21 mouse cellular contexts compared by ENCODE assay signal in the genomic region with DNA sequence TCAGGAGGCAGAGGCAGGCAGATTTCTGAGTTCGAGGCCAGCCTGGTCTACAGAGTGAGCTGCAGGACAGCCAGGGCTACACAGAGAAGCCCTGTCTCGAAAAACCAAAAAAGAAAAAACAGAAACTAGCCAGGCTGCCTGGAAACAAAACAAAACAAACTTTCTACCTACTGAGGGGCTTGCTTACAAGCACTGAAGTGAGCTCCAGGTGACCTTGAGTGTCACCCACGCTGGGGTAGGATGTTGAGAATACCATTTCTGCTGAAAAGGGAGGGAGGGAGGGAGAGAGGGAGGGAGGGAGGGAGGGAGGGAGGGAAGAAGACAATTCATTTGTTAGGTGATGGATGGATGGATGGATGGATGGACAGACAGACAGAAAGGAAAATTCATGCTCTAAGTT. TPM values are rescaled to one million over a fixed set of nuclear protein-coding genes. Genes with fewer than 3 reads are reported as not detected.
DNase-seq lines count a peak whose midpoint lies in the region; ATAC-seq lines count a peak whose summit lies in the region.
"Had no signal": no experiment of that assay in that cellular context is flagged by ENCODE, and none has a peak within 500 bp of the region (broad histone marks: within the 10 kb centered on the region; RNA-seq: fewer than 3 reads in every experiment).

No protein-coding gene starts in this region.

- H3K4me2 ChIP-seq in hindbrain, embryonic 13.5 days, result no peak overlapping the region
- H3K4me2 ChIP-seq: embryonic facial prominence, embryonic 12.5 days; forebrain, embryonic 13.5 days; forebrain, embryonic 15.5 days had no signal

- H3K27me3 ChIP-seq in hindbrain, embryonic 13.5 days, result no peaks in the 10 kb centered on the region
- H3K27me3 ChIP-seq: embryonic facial prominence, embryonic 12.5 days; forebrain, embryonic 13.5 days; forebrain, embryonic 15.5 days; Patski had no signal

- WGBS in hindbrain, embryonic 13.5 days, result 98% methylated on average over 3 of the region's 3 CpGs

- no peak overlapping the region for H3K27ac ChIP-seq in hindbrain, embryonic 13.5 days
- H3K27ac ChIP-seq: embryonic facial prominence, embryonic 10.5 days; embryonic facial prominence, embryonic 12.5 days; forebrain, embryonic 13.5 days; forebrain, embryonic 15.5 days had no signal

- H3K4me1 ChIP-seq in hindbrain, embryonic 13.5 days (replicated peaks), result no peaks in the 10 kb centered on the region
- H3K4me1 ChIP-seq: embryonic facial prominence, embryonic 10.5 days; embryonic facial prominence, embryonic 12.5 days; forebrain, embryonic 13.5 days; forebrain, embryonic 15.5 days had no signal

- H3K36me3 ChIP-seq in hindbrain, embryonic 13.5 days, result peaks cover 27% of the 10 kb centered on the region

- no peak overlapping the region for H3K9ac ChIP-seq in hindbrain, embryonic 13.5 days
- H3K9ac ChIP-seq: embryonic facial prominence, embryonic 12.5 days; forebrain, embryonic 13.5 days; forebrain, embryonic 15.5 days; forebrain, postnatal 0 days had no signal

- peak; percentile 57 for DNase-seq in ES-CJ7 (ENCODE audit: low read depth, low spot score)
- DNase-seq in R1 (ENCODE audit: low read depth, low spot score), result peak; percentile 73
- no peak for DNase-seq in natural killer cell, adult 2 months (ENCODE audit: low spot score in 2 of 2)
- DNase-seq in ovary, adult 18-20 months (ENCODE audit: low spot score), result no peak
- DNase-seq: adrenal gland, adult 8-10 months; adrenal gland, postnatal 14 days; adrenal gland, postnatal 36 days; cerebellum, adult 11-12 months; cerebellum, adult 2 months; cerebellum, adult 9-10 months; cerebellum, postnatal 10 days; cerebellum, postnatal 25 days; forebrain, postnatal 0 days had no signal

- H3K9me3 ChIP-seq in hindbrain, embryonic 13.5 days, result no peaks in the 10 kb centered on the region
- H3K9me3 ChIP-seq: embryonic facial prominence, embryonic 10.5 days; embryonic facial prominence, embryonic 12.5 days; forebrain, embryonic 13.5 days; forebrain, embryonic 15.5 days; G1E had no signal

- no peak for ATAC-seq in hindbrain, embryonic 13.5 days (ENCODE audit: low FRiP score)
- ATAC-seq: activated CD4-positive, CD25-positive, alpha-beta regulatory T cell, adult 4 months; forebrain, embryonic 13.5 days; forebrain, embryonic 15.5 days; forebrain, postnatal 0 days; Patski had no signal

- H3K4me3 ChIP-seq in hindbrain, embryonic 13.5 days, result no peak overlapping the region
- H3K4me3 ChIP-seq: embryonic facial prominence, embryonic 10.5 days; embryonic facial prominence, embryonic 12.5 days; forebrain, embryonic 13.5 days; forebrain, embryonic 15.5 days had no signal

RNA-seq across cellular contexts. Expression of gene Zmym4, which starts 24.5 kb away (rescaled TPM):
- polyA plus RNA-seq in hindbrain, embryonic 13.5 days (2015; fragmentation: Nextera tagmentation; extraction: Ambion mirVana), result 30.0 and 31.4 TPM in 2 replicates

Comparison
In these comparisons a context has a peak if more than half of its experiments do, and no peak if none do; other contexts are left out.
1. DNase-seq: peak in ES-CJ7 (single experiment) and R1 (single experiment); none in natural killer cell, adult 2 months (0 of 2) and ovary, adult 18-20 months (single experiment).